Mouse (Mus musculus) small intestine, adult 2 months (tissue): ENCODE data around the gene Prr7.

ENCODE experiments used
- CTCF ChIP-seq: fragments of 200-500 bp; IDR thresholded peaks from 2 replicates; pipeline ENCODE4 v1.5.1; 2012; ENCODE audit warnings: low read depth, mild to moderate bottlenecking, control low read depth, inconsistent platforms, low read length, moderate library complexity, mixed read lengths; ENCODE audit not compliant: insufficient replicate concordance, insufficient read length; ENCODE audit errors: extremely low read depth
- POLR2A ChIP-seq: fragments of 200-500 bp; IDR thresholded peaks from 2 replicates; pipeline ENCODE4 v1.6.1; 2012; ENCODE audit warnings: low read depth, mild to moderate bottlenecking, control low read depth, inconsistent platforms, low read length, moderate library complexity

- TF ChIP-seq CTCF (no peak), POLR2A (no peak)
Measured at GRCm38 (mm10) chr13:55482542-55482941, 18.5 kb downstream of the Prr7 start.
